Mouse (Mus musculus): ENCODE data around the gene Dhx33. TPM values are rescaled to one million over a fixed set of nuclear protein-coding genes. Genes with fewer than 3 reads are reported as not detected.

The Dhx33 gene
- polyA plus RNA-seq, 1 experiment from 2014 or later: 5.1 TPM

DNA sequence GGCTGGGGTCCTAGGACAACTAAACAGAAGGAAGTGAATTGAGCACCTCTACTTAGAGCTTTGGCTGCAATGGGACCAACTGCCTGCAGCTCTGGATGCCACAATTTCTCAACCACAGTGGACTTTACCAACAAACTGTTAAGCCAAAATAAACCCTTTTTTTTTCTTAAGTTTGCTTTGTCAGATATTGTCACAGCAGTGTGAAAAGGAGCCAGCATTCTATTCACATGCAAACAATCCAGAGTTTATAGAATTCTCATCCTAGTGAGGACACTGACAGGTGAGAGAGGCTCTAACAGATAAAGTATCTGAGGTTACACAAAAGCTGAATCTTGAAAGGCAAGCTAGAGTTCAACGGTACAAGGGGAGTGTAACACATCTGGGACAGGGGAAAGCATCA lies 12.8 kb upstream of the Dhx33 start:
- H3K9me3 ChIP-seq (ENCODE audit: control insufficient read depth, low read length): no peaks in the 10 kb centered on the region
- WGBS: 81% methylated on average over 1 of the region's 1 CpGs
- H3K27me3 ChIP-seq (ENCODE audit: control insufficient read depth, insufficient read depth, low read length): no peaks in the 10 kb centered on the region
- H3K4me1 ChIP-seq (replicated peaks; ENCODE audit: control insufficient read depth, insufficient read depth): 0 out of 2 replicates have a peak, but pooled peaks cover 4% of the 10 kb centered on the region
- no peak overlapping the region for H3K4me3 ChIP-seq (ENCODE audit: low read depth, low read length)
- TF ChIP-seq EP300 (optimal IDR thresholded peaks at IDR 0.05) (no peak), CTCF (IDR thresholded peaks at IDR 0.05; ENCODE audit: low read depth) (no peak)
- H3K9ac ChIP-seq (ENCODE audit: low read length): no peak overlapping the region
- DNase-seq (ENCODE audit: low spot score) (no peak), ATAC-seq (ENCODE audit: low FRiP score, low TSS enrichment) (no peak)
- H3K4me2 ChIP-seq (replicated peaks; ENCODE audit: low read depth): no peak overlapping the region
- H3K36me3 ChIP-seq (ENCODE audit: control insufficient read depth, insufficient read depth, low read length): no peaks in the 10 kb centered on the region
- no peak overlapping the region for H3K27ac ChIP-seq (replicated peaks)

DNA sequence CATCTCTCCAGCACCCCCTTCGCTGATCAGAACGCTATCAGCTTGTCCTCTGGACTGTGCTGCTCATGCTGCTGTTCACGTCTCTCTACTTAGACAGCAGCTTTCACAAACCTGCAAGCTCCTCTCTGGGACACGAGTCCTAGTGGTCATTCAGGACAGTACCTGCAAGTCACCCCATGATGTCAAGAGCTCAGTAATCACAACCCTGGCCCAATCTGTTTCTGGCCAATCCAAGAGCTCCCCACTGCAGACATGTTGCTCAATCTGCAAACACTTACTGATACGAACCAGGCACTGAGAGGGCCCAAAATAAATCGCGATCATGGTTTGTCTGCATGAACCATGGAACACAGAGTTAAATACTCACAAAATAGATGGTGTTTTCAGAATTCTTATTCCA lies 8.5 kb upstream of the Dhx33 start:
- TF ChIP-seq CTCF (IDR thresholded peaks at IDR 0.05; ENCODE audit: low read depth): no peak
- TF ChIP-seq EP300 (optimal IDR thresholded peaks at IDR 0.05): no peak
- H3K4me3 ChIP-seq (ENCODE audit: low read depth, low read length): no peak overlapping the region
- no peak for ATAC-seq (ENCODE audit: low FRiP score, low TSS enrichment)
- no peak for DNase-seq (ENCODE audit: low spot score)
- H3K4me2 ChIP-seq (replicated peaks; ENCODE audit: low read depth): no peak overlapping the region
- no peaks in the 10 kb centered on the region for H3K9me3 ChIP-seq (ENCODE audit: control insufficient read depth, low read length)
- 92% methylated on average over 7 of the region's 7 CpGs for WGBS
- H3K4me1 ChIP-seq (replicated peaks; ENCODE audit: control insufficient read depth, insufficient read depth): 0 out of 2 replicates have a peak, but pooled peaks cover 2% of the 10 kb centered on the region
- peaks cover 13% of the 10 kb centered on the region for H3K36me3 ChIP-seq (ENCODE audit: control insufficient read depth, insufficient read depth, low read length)
- no peaks in the 10 kb centered on the region for H3K27me3 ChIP-seq (ENCODE audit: control insufficient read depth, insufficient read depth, low read length)
- H3K9ac ChIP-seq (ENCODE audit: low read length): no peak overlapping the region
- H3K27ac ChIP-seq (replicated peaks): no peak overlapping the region

DNA sequence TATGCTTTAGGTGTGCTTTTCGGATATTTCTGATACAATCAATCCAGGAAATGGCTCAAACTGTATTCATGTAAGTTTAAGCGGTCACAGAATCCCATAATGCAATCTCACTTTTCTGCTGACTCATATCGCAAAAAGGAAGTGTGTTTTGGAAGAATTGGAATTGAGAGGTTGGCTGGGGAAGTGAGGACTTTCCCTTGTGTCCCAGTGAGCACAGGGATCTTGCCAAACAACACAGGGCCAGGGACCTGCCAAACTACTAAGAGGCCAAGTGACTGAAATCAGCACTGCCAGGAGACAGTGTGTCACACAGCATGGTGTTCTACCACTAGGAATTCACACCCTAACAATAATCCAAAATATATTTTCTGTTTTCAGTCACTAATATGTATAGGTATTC lies 4.1 kb upstream of the Dhx33 start:
- DNase-seq (ENCODE audit: low spot score) (no peak), ATAC-seq (ENCODE audit: low FRiP score, low TSS enrichment) (no peak)
- H3K9me3 ChIP-seq (ENCODE audit: control insufficient read depth, low read length): no peaks in the 10 kb centered on the region
- 85% methylated on average over 3 of the region's 3 CpGs for WGBS
- no peaks in the 10 kb centered on the region for H3K4me1 ChIP-seq (replicated peaks; ENCODE audit: control insufficient read depth, insufficient read depth)
- no peak overlapping the region for H3K9ac ChIP-seq (ENCODE audit: low read length)
- H3K27ac ChIP-seq (replicated peaks): no peak overlapping the region
- no peaks in the 10 kb centered on the region for H3K27me3 ChIP-seq (ENCODE audit: control insufficient read depth, insufficient read depth, low read length)
- TF ChIP-seq CTCF (IDR thresholded peaks at IDR 0.05; ENCODE audit: low read depth): no peak
- TF ChIP-seq EP300 (optimal IDR thresholded peaks at IDR 0.05): no peak
- no peak overlapping the region for H3K4me3 ChIP-seq (ENCODE audit: low read depth, low read length)
- peaks cover 15% of the 10 kb centered on the region for H3K36me3 ChIP-seq (ENCODE audit: control insufficient read depth, insufficient read depth, low read length)
- no peak overlapping the region for H3K4me2 ChIP-seq (replicated peaks; ENCODE audit: low read depth)

- TF ChIP-seq EP300 (optimal IDR thresholded peaks at IDR 0.05) (no peak), CTCF (IDR thresholded peaks at IDR 0.05; ENCODE audit: low read depth) (no peak)
- Histone ChIP-seq H3K36me3 (ENCODE audit: control insufficient read depth, insufficient read depth, low read length) (peaks cover 15% of the 10 kb centered on the region), H3K9me3 (ENCODE audit: control insufficient read depth, low read length) (no peaks in the 10 kb centered on the region), H3K4me2 (replicated peaks; ENCODE audit: low read depth) (no peak overlapping the region), H3K4me1 (replicated peaks; ENCODE audit: control insufficient read depth, insufficient read depth) (0 out of 2 replicates have a peak, but pooled peaks cover 1% of the 10 kb centered on the region), H3K9ac (ENCODE audit: low read length) (no peak overlapping the region), H3K27me3 (ENCODE audit: control insufficient read depth, insufficient read depth, low read length) (no peaks in the 10 kb centered on the region), H3K4me3 (ENCODE audit: low read depth, low read length) (no peak overlapping the region), H3K27ac (replicated peaks) (no peak overlapping the region)
- ATAC-seq (ENCODE audit: low FRiP score, low TSS enrichment): no peak
- DNase-seq (ENCODE audit: low spot score): no peak
- WGBS: 78% methylated on average over 7 of the region's 7 CpGs
Measured at GRCm38 (mm10) chr11:71007831-71008230, 3.6 kb upstream of the Dhx33 start.

- no peaks in the 10 kb centered on the region for H3K9me3 ChIP-seq (ENCODE audit: control insufficient read depth, low read length)
- TF ChIP-seq EP300 (optimal IDR thresholded peaks at IDR 0.05) (no peak), CTCF (IDR thresholded peaks at IDR 0.05; ENCODE audit: low read depth) (no peak)
- 92% methylated on average over 6 of the region's 6 CpGs for WGBS
Measured at GRCm38 (mm10) chr11:71007026-71007425, 2.8 kb upstream of the Dhx33 start.

GRCm38 (mm10) chr11:71005046-71005445 lies 809 bp upstream of the Dhx33 start:
- H3K9ac ChIP-seq (ENCODE audit: low read length): peak overlapping the region; percentile 13; the same call in 1 of the 2 replicates
- peak overlapping the region; percentile 91; the same call in 1 of the 2 replicates for H3K4me3 ChIP-seq (ENCODE audit: low read depth, low read length)
- no peaks in the 10 kb centered on the region for H3K9me3 ChIP-seq (ENCODE audit: control insufficient read depth, low read length)
- peak overlapping the region; percentile 48 for H3K4me2 ChIP-seq (replicated peaks; ENCODE audit: low read depth)
- H3K27me3 ChIP-seq (ENCODE audit: control insufficient read depth, insufficient read depth, low read length): no peaks in the 10 kb centered on the region
- no peak overlapping the region for H3K27ac ChIP-seq (replicated peaks)
- peaks cover 10% of the 10 kb centered on the region for H3K36me3 ChIP-seq (ENCODE audit: control insufficient read depth, insufficient read depth, low read length)
- TF ChIP-seq EP300 (optimal IDR thresholded peaks at IDR 0.05): no peak
- no peak for TF ChIP-seq CTCF (IDR thresholded peaks at IDR 0.05; ENCODE audit: low read depth)
- DNase-seq (ENCODE audit: low spot score): no peak
- 0 out of 2 replicates have a peak, but pooled peaks cover 2% of the 10 kb centered on the region for H3K4me1 ChIP-seq (replicated peaks; ENCODE audit: control insufficient read depth, insufficient read depth)
- no peak for ATAC-seq (ENCODE audit: low FRiP score, low TSS enrichment)
- WGBS: 41% methylated on average over 5 of the region's 5 CpGs

More at GRCm38 (mm10) chr11:71007026-71007425, 2.8 kb upstream of the Dhx33 start:
- Histone ChIP-seq H3K4me1 (replicated peaks; ENCODE audit: control insufficient read depth, insufficient read depth) (0 out of 2 replicates have a peak, but pooled peaks cover 2% of the 10 kb centered on the region), H3K27ac (replicated peaks) (no peak overlapping the region), H3K27me3 (ENCODE audit: control insufficient read depth, insufficient read depth, low read length) (no peaks in the 10 kb centered on the region), H3K4me3 (ENCODE audit: low read depth, low read length) (no peak overlapping the region), H3K4me2 (replicated peaks; ENCODE audit: low read depth) (no peak overlapping the region), H3K36me3 (ENCODE audit: control insufficient read depth, insufficient read depth, low read length) (peaks cover 15% of the 10 kb centered on the region), H3K9ac (ENCODE audit: low read length) (no peak overlapping the region)
- no peak for ATAC-seq (ENCODE audit: low FRiP score, low TSS enrichment)
- DNase-seq (ENCODE audit: low spot score): no peak

Data from stomach, postnatal 0 days (tissue).